Mouse (Mus musculus) heart, postnatal 36 days (tissue): ENCODE measurements around the gene Cblc. TPM values are rescaled to one million over a fixed set of nuclear protein-coding genes. Genes with fewer than 3 reads are reported as not detected.

Experiments
- DNase-seq, 2 experiments: peaks; one replicate each; pipeline ENCODE4 v3.0.0; 2021 to 2022
- intact Hi-C: fragments of 180-260 bp; cut with DNase I; formaldehyde crosslinking; loops from one replicate; pipeline ENCODE4 v1.15.1; 2025
- total RNA-seq, 2 experiments: library from RNA; stranded (reverse); gene quantifications; 2 replicates each; pipeline ENCODE4 v1.2.3; 2021

Gene Cblc
- total RNA-seq, 2 experiments from 2014 or later: 0.75 to 0.81 TPM

DNA sequence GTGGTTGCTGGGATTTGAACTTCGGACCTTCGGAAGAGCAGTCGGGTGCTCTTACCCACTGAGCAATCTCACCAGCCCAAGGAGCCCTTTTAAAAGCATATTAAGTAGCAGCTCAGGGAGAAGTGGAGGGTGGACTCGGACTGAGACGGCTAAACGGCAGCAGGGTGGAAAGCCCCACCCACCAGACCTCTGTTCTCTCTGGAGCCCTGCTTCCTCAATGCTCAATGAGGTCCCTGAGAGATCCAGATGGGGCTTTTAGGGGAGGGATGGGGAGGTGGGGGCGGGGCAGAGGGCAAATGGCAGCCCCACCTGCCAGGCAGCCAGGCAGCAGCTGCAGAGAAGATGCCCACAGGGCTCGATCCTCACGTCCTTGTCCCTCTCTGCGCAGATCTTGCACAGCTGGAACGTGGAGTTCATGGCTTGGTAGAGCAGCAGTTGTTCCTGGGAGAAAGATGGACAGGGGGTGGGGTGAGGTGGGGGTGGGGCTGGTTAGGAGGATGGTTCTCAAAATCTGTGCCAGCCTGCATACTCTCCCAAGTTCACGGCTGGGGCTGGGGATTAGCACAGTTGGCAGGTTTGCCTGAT lies 10.6 kb downstream of the Cblc start:
- no peak for DNase-seq
- intact Hi-C loops: no loop called here

DNA sequence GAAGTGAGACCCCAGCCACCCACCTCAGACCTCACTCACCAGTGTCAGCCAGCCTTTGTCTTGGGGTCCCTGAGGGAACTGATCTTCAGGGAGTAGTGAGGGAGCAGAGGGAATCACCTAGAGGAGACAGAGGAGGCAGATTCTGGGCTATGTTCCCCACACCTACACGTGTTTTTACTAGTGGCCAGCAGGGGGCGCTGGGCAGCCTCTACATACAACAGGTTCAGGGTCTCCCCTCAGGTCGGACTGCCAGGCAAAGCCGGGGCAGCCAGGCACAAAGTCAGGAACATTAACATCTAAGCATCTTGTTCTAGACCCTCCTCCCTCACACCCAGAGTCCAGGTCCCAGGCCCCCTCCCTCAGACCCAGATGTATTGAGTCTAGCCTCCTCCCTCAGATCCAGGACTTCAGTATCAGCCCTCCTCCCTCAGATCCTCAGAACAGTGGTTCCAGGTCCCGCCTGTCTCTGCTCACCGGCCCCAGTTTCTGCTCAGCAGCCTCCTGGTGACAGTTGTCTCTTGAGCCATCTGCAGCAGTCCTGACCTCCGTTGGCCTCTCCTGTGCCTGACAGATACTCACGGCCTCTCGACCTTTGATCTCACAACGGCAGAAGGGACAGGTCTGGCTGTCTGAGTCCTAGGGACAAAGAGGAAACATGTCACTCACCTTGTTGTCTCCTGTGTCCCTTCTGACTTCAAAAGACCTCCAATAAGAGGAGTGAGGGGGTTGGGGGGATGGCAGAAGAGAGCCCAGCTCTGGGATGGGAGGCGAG lies 11.7 kb downstream of the Cblc start:
- DNase-seq: no peak
- intact Hi-C loops: loop anchor here (1.0 kb wide), 1 partner anchor 35 kb away; the partner anchor contains the start of gene Nectin2

DNA sequence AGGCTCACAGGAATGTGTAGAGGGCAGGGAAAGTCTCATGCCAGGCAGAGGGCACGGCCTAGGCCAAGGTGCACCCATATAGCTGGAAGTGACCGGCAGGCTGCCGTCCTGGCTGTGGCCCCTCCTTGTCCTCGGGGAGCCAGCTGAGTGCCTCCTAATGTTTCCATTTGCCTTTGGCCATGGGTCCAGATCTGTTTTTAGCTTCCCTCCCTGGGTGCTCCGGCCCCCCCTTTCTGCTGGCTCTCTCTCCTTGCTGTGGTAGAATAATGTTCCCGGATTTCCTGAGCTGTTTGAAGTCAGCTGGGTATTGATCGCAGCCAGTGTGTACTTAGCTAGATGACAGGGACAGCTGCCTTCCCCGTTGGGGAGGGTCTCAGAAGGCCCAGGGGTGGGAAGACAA lies 13.0 kb downstream of the Cblc start:
- intact Hi-C loops: loop anchor here (1.0 kb wide), 1 partner anchor 33 kb away; the partner anchor contains the start of gene Nectin2
- DNase-seq: peak; percentile 64 to 75

DNA sequence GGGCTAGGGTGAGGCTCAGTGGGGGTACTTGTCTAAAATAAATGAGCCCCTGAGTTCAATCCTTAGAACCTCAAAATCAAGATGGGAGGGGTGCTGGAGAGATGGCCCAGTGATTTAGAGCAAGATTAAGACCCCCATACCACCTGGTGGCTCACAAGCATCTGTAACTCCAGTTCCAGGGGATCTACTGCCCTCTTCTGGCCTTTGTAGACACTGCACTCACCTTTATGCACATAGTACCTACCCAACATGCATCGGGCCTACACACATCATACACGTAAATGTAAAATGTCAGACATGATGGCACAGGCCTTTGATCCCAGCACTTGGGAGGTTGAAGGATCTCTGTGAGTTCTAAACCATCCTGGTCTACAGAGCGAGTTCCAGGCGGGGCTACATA lies 14.0 kb downstream of the Cblc start:
- intact Hi-C loops: loop anchor here (1.0 kb wide), 1 partner anchor 26 kb away; no protein-coding TSS in a partner anchor
- DNase-seq: peak; percentile 50 to 53

DNA sequence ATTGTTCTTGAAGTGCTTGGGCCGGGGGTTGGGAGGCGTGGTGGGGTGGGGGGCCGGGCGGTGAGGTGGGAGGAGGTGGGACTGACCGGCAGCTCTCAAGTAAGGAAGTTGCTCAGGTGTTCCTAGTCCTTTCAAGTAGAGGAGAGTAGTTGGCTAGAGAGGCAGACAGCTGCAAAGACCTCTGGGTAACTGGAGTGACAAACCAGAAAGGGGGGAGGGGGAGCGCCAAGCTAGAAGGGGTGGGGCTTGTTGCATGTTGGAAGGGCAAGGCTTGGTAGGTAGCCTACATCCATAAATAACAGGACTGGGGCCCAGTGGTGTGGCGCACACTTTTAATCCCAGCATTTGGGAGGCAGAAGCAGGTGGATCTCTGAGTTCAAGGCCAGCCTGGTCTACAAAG lies 14.9 kb downstream of the Cblc start:
- intact Hi-C loops: loop anchor here (1.0 kb wide), 1 partner anchor 25 kb away; no protein-coding TSS in a partner anchor
- no peak for DNase-seq

DNA sequence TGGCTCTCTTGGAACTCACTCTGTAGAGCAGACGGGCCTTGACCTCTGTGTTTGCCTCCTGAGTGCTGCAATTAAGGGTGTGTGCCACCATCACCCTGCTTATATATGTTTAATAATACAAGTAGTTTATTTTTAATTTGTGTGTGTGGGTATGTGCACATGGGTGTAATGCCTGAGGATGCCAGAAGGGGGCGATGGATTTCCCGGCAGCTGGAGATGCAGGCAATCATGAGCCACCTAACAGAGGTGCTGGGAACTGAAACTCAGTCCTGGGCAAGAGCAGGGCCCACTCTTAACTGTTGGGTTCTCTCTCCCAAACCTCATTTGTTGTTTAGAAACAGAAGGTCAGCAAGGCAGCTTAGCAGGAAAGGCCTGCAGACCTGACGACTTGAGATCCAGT lies 16.7 kb downstream of the Cblc start:
- no peak for DNase-seq
- intact Hi-C loops: no loop called here

DNA sequence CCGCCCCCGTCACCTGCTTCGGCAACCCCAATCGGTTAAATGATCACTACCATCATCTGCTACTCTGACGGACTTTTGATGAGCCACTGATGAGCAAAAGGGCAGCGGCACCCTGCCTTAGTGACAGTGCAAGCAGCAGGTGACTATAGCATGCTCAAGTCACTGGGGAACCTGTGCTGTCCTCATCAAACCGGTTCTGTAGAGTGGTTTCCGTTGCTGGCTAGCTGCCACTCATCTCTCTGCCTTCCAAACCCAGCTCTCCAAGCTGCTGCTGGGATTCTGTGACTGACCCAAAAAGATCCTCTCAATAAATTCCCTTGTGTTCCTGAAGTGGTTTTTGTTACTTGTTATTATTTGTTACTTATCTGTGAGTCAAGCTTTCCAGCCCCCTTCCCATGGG lies 18.0 kb downstream of the Cblc start:
- intact Hi-C loops: no loop called here
- DNase-seq: no peak

DNA sequence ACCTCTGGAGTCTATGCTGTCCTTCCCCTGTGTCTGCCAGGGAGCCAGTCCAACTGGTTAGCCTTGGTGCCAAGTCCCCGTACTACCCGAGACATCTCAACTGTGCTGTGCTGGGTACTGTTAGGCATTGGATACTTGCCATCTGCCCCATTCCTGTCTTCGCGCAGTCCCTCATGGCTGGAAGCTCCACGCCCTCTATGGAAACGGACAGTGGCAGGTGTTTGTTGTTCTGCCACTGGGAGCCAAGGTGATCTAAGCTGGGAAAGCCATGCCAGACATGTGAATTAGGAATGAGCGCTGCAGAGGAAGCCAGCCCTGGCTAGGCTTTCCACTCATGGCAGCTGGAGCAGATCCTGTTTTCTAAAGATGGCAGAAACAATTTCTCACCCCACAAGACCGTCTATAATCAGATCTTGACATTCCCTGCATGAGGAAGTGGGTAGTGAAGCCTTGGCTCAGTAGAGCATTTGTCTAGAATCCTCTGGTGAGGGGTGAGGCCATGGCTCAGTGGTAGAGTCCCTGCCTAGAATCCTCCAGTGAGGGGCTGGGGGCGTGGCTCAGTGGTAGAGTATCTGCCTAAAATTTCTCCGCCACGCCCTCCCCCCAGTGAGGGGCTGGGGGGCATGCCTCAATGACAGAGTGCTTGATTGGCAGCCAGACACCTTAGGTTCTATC lies 19.4 kb downstream of the Cblc start:
- intact Hi-C loops: no loop called here
- peak in 1 of 2 experiments; percentile 36 for DNase-seq

DNA sequence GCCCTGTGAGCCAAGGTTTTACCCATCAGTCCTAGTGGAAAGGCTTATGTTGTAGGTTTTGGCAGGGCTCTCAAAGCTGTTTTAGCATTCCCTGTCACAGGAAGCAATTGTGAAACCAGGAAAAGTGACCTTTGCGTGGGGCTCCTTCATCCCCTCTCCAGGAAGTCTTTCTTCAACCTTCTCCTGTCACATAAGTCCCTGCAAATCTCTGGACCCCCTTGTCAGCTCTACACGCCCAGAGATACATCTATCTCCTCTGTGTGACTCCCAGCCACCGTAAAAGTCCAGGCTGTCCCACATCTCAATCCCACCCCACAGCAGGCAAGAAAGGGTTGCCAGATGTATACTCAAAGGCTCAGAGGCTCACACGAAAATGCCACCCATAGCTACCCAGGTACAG lies 24.9 kb downstream of the Cblc start:
- DNase-seq: no peak
- intact Hi-C loops: no loop called here

DNA sequence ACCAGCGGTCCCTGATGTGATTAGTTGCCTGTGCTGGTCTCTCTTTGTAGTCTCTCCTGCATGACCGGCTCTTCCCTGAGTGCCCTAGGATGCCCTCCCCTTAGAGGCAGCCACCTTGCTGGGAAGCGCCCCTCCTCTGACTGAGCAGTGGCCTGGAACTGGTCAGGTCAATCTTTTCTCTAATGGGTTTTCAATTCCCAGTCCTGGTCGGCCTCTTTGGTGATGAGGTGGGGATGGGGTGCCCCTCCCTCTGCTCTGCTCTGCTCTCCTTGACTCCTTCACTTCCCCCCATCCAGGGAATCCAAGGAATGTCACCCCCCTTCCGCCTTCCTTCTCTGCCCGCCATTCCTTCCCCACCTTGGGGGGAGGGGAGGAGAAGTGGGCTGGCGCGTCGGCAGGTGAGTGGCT lies 25.6 kb downstream of the Cblc start, which contains the start of gene Bcam:
Gene Bcam, minus strand, starts transcription at position 33 of the 408 bp plus-strand sequence.
- DNase-seq: no peak
- intact Hi-C loops: no loop called here

DNA sequence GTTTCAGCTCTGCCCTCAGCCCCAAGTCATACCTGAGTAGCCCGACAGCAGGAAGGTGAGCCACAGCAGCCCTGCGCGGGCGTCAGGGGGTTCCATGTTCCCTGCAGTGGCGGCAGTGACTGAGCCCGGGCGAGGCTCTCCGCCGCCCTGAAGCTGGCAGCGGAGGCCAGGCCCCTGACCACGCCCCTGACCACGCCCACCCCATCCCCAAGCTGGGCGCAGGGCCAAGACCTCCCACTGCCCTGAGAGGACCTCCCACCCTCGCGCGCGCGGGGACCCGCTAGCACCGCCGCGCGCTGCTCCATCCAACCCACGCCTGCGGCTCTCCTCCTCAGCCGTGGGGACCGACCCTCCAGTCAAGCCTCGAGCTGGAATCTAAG lies 26.2 kb downstream of the Cblc start:
- peak; percentile 90 to 94 for DNase-seq
- intact Hi-C loops: no loop called here

DNA sequence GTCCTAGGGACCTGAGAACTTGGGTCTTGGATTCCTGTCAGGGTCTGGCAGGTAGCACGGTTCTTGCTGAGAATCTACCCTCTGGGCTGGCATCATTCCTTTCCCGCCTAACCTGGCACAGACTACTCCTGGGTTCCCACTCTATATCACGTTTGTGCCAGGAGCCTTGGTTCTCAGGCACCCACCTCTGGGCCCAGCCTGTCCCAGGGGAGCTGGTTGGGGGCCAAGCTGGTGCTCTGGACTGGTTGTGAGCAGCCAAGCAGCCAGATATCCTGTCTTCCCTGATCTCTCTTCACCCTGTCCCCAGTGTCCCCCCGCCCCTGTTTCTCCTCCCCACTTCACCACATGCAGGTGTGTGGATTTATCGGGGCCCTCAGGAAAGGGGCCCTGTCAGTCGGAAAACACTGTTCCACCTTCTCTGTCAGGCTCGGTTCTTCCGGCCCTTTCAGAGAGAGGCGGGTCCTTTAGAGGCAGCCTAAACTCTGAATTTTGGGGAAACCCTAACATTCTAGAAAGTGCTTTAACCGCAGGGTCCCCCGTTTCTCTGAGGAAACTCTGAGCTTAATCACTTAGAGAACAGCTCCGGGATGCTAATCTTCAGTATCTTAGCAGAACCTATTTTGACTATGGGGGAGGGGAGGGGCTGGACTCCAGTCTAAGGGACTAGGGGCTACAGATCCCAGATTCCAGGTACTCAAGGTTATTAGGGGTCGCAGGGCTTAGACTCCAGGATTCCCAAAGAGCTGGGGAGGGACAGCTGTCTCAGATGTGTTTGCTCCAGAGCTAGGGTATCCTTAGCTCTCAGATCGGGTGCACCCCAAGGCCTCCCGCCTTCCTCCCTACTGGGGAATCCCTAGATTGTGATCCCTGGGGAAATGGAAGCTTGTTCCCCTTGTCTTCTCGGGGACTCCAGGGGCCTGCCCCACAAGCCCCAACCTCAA lies 26.9 kb downstream of the Cblc start:
- no peak for DNase-seq
- intact Hi-C loops: no loop called here

DNA sequence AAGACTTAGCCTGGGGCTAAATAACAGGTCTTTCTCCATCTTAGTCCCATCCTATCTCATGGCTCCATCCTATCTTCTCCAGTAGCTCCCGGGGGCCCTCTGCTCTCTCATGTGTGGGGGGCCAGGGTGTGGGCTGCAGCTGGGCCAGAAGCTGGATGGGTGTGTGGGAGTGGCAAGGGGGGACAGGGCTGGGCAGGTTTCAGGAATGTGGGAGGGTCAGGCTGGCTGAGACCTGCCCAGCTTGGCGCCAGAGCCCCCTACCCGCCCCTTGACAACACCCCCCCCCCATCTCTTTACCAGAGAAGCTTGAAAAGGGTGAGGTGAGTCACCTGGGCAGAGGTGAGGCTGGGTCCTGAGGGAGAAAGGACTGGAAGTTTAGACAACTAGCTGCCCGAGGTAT lies 27.6 kb downstream of the Cblc start:
- intact Hi-C loops: no loop called here
- DNase-seq: no peak

DNA sequence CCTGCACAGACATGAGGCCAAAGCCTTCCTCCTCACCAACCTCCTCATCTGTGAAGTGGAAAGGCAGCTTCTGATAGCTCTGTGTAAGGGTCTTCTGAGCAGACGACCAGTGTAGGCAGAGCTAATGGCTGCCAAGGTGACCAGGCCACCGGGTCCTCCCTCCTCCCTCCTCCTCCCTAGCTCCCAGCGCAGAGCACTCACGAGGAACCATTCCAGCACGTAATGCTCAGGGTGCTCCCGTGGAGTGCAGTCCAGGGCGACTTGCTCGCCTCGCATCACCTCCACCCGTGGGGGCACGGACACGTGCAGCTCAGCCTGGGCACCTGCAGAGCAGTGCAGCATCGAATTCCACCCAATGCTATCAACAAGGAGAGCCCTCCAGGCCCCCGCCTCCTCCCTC lies 28.4 kb downstream of the Cblc start:
- intact Hi-C loops: loop anchor here (1.0 kb wide), 1 partner anchor 10 kb away; no protein-coding TSS in a partner anchor
- DNase-seq: no peak

DNA sequence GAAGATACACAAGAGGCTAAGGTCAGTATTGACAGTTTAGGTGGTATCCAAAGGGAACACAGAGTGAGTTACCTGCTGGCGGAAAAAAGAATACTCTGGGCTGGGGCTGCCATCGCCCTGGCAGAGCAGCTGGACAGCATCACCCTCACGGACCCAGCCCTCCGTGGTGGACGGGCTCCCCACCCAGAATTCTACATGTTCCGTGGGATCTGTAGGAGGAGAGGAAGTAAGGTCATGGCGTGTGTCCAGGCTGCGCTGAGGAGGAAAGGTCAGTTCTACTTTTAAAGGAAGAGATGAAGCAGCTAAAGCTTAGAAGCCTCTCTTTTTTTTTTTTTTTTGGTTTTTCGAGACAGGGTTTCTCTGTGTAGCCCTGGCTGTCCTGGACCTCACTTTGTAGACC lies 32.0 kb downstream of the Cblc start:
- DNase-seq: no peak
- intact Hi-C loops: no loop called here

DNA sequence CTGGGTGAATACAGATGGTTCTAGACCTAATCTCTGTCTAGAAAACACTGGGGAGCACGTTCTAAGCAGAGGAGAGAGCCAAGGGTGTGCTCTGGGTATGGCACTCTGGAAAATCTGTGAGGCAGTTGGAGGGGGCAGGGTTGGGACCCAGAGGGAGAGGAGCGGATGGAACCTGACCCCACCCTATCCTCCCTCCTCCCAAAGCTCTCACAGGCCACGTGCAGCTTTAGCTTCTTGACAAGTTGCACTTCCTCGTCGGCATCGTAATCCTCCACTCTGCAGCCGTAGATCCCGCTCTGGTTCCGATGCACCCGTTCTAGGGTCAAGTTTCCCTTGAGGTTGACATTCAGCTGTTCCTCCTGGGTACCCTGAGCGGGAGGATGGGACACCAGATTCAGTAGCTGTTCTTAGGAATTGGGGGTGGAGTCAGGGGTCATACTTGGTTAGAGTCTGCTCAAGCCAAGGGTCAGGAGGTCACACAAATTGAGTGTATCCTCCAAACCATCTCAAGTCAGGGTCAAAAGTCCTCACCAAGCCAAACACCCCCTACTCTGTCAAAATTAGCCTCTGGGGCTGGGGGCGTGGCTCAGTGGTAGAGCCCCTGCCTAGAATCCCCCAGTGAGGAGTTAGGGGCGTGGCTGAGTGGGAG lies 32.7 kb downstream of the Cblc start:
- DNase-seq: no peak
- intact Hi-C loops: no loop called here

DNA sequence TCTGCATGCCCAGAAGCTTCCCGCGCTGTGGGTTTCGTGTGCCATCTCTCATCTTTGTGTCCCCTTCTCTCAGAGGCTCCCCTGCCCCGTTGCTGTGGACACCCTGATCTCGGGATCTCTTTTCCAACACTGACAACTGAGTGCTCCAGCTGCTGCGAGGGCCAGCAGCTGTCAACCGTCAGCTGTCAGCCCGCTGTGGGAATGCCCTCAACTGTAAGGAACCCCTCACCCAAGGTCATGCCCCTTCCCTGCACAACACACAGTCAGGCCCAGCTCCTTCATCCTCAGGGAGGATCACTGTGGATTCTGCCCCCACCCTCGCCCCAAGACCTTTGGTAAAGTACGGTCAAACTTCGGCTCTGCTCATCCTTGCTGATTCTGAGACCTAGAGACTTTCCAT lies 34.3 kb downstream of the Cblc start:
- intact Hi-C loops: no loop called here
- no peak for DNase-seq

DNA sequence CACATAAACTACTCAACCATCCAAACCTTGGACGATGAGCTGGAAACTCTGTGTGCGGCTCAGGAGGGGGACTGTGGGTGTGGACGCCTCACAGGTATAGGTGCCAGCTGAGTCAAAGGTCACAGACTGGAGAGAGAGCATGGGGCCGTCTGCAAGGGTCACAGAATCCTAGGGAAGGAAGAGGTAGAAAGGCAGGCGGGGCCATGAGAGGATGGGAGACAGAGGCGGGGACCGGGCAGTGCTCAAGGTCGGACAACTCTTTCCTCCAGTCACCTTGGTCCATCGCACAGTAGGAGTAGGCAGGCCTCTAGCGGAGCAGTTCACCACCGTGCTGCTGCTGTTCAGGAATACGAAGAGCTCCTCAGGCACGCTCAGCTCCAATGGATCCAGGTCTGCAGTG lies 36.6 kb downstream of the Cblc start:
- intact Hi-C loops: no loop called here
- no peak for DNase-seq

DNA sequence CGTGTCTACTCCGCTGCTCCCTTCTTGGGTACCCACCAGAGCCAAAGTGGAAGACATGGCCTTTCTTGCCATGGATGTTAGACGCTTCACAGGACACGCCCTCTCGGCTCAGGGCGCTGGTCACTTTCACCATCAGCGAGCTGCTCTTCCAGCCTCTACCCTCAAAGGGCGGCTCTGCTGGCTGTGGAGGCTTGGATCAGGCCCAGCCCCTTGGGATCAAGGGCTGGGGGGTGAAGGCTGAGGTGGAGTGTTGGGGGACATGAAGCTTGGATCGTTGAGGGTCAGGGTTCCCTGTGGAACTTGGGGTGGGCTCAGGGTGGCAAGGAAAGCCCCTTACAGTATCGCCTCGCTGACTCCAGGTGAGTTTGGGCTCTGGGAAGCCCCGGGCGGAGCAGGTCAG lies 38.0 kb downstream of the Cblc start:
- intact Hi-C loops: loop anchor here (1.0 kb wide), 1 partner anchor 10 kb away; no protein-coding TSS in a partner anchor
- no peak for DNase-seq
